Mouse (Mus musculus) MEL (cell line): Measurements from ENCODE around the gene Srgap1. TPM values are rescaled to one million over a fixed set of nuclear protein-coding genes. Genes with fewer than 3 reads are reported as not detected.

Source experiments
- DNase-seq: peaks from one replicate; pipeline ENCODE4 v3.0.0; 2011; ENCODE audit warnings: low read depth, low spot score
- H3K27ac ChIP-seq: 2 replicates; pipeline ENCODE4 v1.5.1; 2012; ENCODE audit warnings: low read depth, mild to moderate bottlenecking, control low read depth, low read length, moderate library complexity; ENCODE audit not compliant: control insufficient read depth
- H3K27me3 ChIP-seq, 2 experiments: fragments of 150-350 bp in 1 of 2; sonication (generic) in 1 of 2; 2 replicates each; pipeline ENCODE4 v1.6.1; 2012; ENCODE audit warnings: low read length in 2 of 2, mild to moderate bottlenecking in 2 of 2, improper control_type of control experiment in 1 of 2, moderate library complexity in 1 of 2; ENCODE audit not compliant: insufficient read depth in 2 of 2, control insufficient read depth in 1 of 2
- H3K36me3 ChIP-seq, 2 experiments: 2 replicates each; pipeline ENCODE4 v1.6.1; 2012 to 2014; ENCODE audit warnings: low read length in 2 of 2, improper control_type of control experiment in 1 of 2, inconsistent platforms in 1 of 2, mild to moderate bottlenecking in 1 of 2; ENCODE audit not compliant: insufficient read depth in 2 of 2, control insufficient read depth in 1 of 2
- H3K4me1 ChIP-seq, 2 experiments: fragments of 150-350 bp in 1 of 2; sonication (generic) in 1 of 2; 2 replicates each; pipeline ENCODE4 v1.6.1; 2012; ENCODE audit warnings: low read length in 2 of 2, improper control_type of control experiment in 1 of 2, mild to moderate bottlenecking in 1 of 2; ENCODE audit not compliant: insufficient read depth in 2 of 2, control insufficient read depth in 1 of 2
- H3K4me3 ChIP-seq, 2 experiments: fragments of 150-350 bp in 1 of 2; sonication (generic) in 1 of 2; 2 replicates each; pipeline ENCODE4 v1.5.1; 2012; ENCODE audit warnings: low read depth in 2 of 2, low read length in 2 of 2, mild to moderate bottlenecking in 2 of 2, moderate library complexity in 2 of 2, control low read depth in 1 of 2, improper control_type of control experiment in 1 of 2; ENCODE audit not compliant: control insufficient read depth in 1 of 2, insufficient read depth in 1 of 2
- H3K79me2 ChIP-seq: 2 replicates; pipeline ENCODE4 v1.6.1; 2012; ENCODE audit warnings: mild to moderate bottlenecking, low read length, moderate library complexity; ENCODE audit not compliant: control insufficient read depth, poor library complexity, insufficient read depth
- H3K9ac ChIP-seq: 2 replicates; pipeline ENCODE4 v1.6.1; 2012; ENCODE audit warnings: low read depth, mild to moderate bottlenecking, control low read depth, low read length, moderate library complexity; ENCODE audit not compliant: control insufficient read depth, poor library complexity, severe bottlenecking
- H3K9me3 ChIP-seq: fragments of 150-350 bp; sonication (generic); replicated peaks from 2 replicates; pipeline ENCODE4 v1.6.1; 2012; ENCODE audit warnings: mild to moderate bottlenecking, low read length, improper control_type of control experiment, moderate library complexity; ENCODE audit not compliant: insufficient read depth
- BHLHE40 ChIP-seq: IDR thresholded peaks from 2 replicates; pipeline ENCODE4 v1.6.1; 2012; ENCODE audit warnings: low read depth, mild to moderate bottlenecking, inconsistent platforms, low read length, improper control_type of control experiment, borderline replicate concordance
- CHD1 ChIP-seq: IDR thresholded peaks from 2 replicates; pipeline ENCODE4 v1.6.1; 2012; ENCODE audit warnings: low read depth, mild to moderate bottlenecking, inconsistent platforms, low read length, improper control_type of control experiment
- CHD2 ChIP-seq: IDR thresholded peaks from 2 replicates; pipeline ENCODE4 v1.6.1; 2011; ENCODE audit warnings: low read length, improper control_type of control experiment
- CTCF ChIP-seq, 3 experiments: IDR thresholded peaks in 2 of 3; conservative IDR thresholded peaks in 1 of 3; 2 replicates each; pipeline ENCODE4 v1.5.1; 2011 to 2012; ENCODE audit warnings: low read length in 3 of 3, low read depth in 2 of 3, mild to moderate bottlenecking in 2 of 3, improper control_type of control experiment in 1 of 3, inconsistent platforms in 1 of 3, mixed read lengths in 1 of 3, moderate library complexity in 1 of 3; ENCODE audit not compliant: control insufficient read depth in 1 of 3, insufficient read depth in 1 of 3, poor library complexity in 1 of 3, severe bottlenecking in 1 of 3
- ELF1 ChIP-seq: IDR thresholded peaks from 2 replicates; pipeline ENCODE4 v1.6.1; 2014; ENCODE audit warnings: low read depth, mild to moderate bottlenecking, inconsistent platforms, low read length, improper control_type of control experiment, moderate library complexity
- EP300 ChIP-seq, 2 experiments: IDR thresholded peaks; 2 replicates each; pipeline ENCODE4 v1.6.1; 2011; ENCODE audit warnings: improper control_type of control experiment in 2 of 2, low read length in 2 of 2, low read depth in 1 of 2, mild to moderate bottlenecking in 1 of 2
- ETS1 ChIP-seq: IDR thresholded peaks from 2 replicates; pipeline ENCODE4 v1.6.1; 2012; ENCODE audit warnings: low read depth, mild to moderate bottlenecking, inconsistent platforms, low read length, improper control_type of control experiment, moderate library complexity
- GABPA ChIP-seq: IDR thresholded peaks from 2 replicates; pipeline ENCODE4 v1.6.1; 2012; ENCODE audit warnings: low read depth, mild to moderate bottlenecking, inconsistent platforms, low read length, improper control_type of control experiment, moderate library complexity
- GATA1 ChIP-seq: IDR thresholded peaks from 2 replicates; pipeline ENCODE4 v1.6.1; 2011; ENCODE audit warnings: low read depth, low read length, improper control_type of control experiment
- KAT2A ChIP-seq: conservative IDR thresholded peaks from 2 replicates; pipeline ENCODE4 v1.6.1; 2012; ENCODE audit warnings: low read depth, low read length, improper control_type of control experiment, inconsistent platforms
- MAFK ChIP-seq: IDR thresholded peaks from 2 replicates; pipeline ENCODE4 v1.6.1; 2011; ENCODE audit warnings: low read depth, mild to moderate bottlenecking, low read length, improper control_type of control experiment, borderline replicate concordance
- MAZ ChIP-seq: IDR thresholded peaks from 2 replicates; pipeline ENCODE4 v1.6.1; 2012; ENCODE audit warnings: low read depth, mild to moderate bottlenecking, inconsistent platforms, low read length, improper control_type of control experiment
- MEF2A ChIP-seq: IDR thresholded peaks from 2 replicates; pipeline ENCODE4 v1.6.1; 2014; ENCODE audit warnings: low read depth, mild to moderate bottlenecking, inconsistent platforms, low read length, improper control_type of control experiment; ENCODE audit not compliant: poor library complexity, insufficient replicate concordance, severe bottlenecking; ENCODE audit errors: extremely low read depth
- MXI1 ChIP-seq: IDR thresholded peaks from 2 replicates; pipeline ENCODE4 v1.6.1; 2011; ENCODE audit warnings: mild to moderate bottlenecking, low read depth, low read length, improper control_type of control experiment
- MYC ChIP-seq: IDR thresholded peaks from 2 replicates; pipeline ENCODE4 v1.6.1; 2011; ENCODE audit warnings: low read depth, mild to moderate bottlenecking, low read length, improper control_type of control experiment, moderate library complexity
- NRF1 ChIP-seq: IDR thresholded peaks from 2 replicates; pipeline ENCODE4 v1.6.1; 2014; ENCODE audit warnings: low read depth, mild to moderate bottlenecking, inconsistent platforms, low read length, improper control_type of control experiment, moderate library complexity; ENCODE audit not compliant: poor library complexity, insufficient read depth, severe bottlenecking
- RAD21 ChIP-seq: IDR thresholded peaks from 2 replicates; pipeline ENCODE4 v1.6.1; 2011; ENCODE audit warnings: mild to moderate bottlenecking, low read depth, low read length, improper control_type of control experiment
- SIN3A ChIP-seq: IDR thresholded peaks from 2 replicates; pipeline ENCODE4 v1.6.1; 2012; ENCODE audit warnings: low read length, improper control_type of control experiment, inconsistent platforms
- TAL1 ChIP-seq: IDR thresholded peaks from 2 replicates; pipeline ENCODE4 v1.6.1; 2012; ENCODE audit warnings: mild to moderate bottlenecking, inconsistent platforms, low read length, moderate library complexity, mixed read lengths
- TBP ChIP-seq: IDR thresholded peaks from 2 replicates; pipeline ENCODE4 v1.8.0; 2011; ENCODE audit warnings: low read depth, low read length, improper control_type of control experiment
- TCF12 ChIP-seq: IDR thresholded peaks from 2 replicates; pipeline ENCODE4 v1.6.1; 2014; ENCODE audit warnings: low read depth, mild to moderate bottlenecking, inconsistent platforms, low read length, improper control_type of control experiment, moderate library complexity
- USF2 ChIP-seq, 2 experiments: IDR thresholded peaks; 2 replicates each; pipeline ENCODE4 v1.6.1; 2011 to 2012; ENCODE audit warnings: improper control_type of control experiment in 2 of 2, low read length in 2 of 2, borderline replicate concordance in 1 of 2, inconsistent platforms in 1 of 2, low read depth in 1 of 2, mild to moderate bottlenecking in 1 of 2; ENCODE audit not compliant: insufficient read depth in 1 of 2
- ZKSCAN1 ChIP-seq: IDR thresholded peaks from 2 replicates; pipeline ENCODE4 v1.6.1; 2012; ENCODE audit warnings: low read depth, mild to moderate bottlenecking, inconsistent platforms, low read length, improper control_type of control experiment, moderate library complexity
- ZNF384 ChIP-seq: IDR thresholded peaks from 2 replicates; pipeline ENCODE4 v1.6.1; 2012; ENCODE audit warnings: low read depth, mild to moderate bottlenecking, inconsistent platforms, low read length, improper control_type of control experiment
- polyA plus RNA-seq, 2 experiments: library from polyadenylated mRNA; stranded (reverse) in 1 of 2; unstranded in 1 of 2; fragments of >175 nt in 1 of 2; fragments of >200 nt in 1 of 2; gene quantifications; 2 replicates each; pipeline versions ENCODE4 v1.2.1 to v1.2.4; 2012; ENCODE audit warnings: low replicate concordance in 2 of 2, low read depth in 1 of 2; ENCODE audit not compliant: insufficient read length in 2 of 2, insufficient read depth in 1 of 2, missing spikeins in 1 of 2
- total RNA-seq: library from RNA; depleted of rRNA; stranded (reverse); fragments of 300-350 nt; gene quantifications from 2 replicates; pipeline ENCODE4 v1.2.3, GENCODE M21; 2012

Srgap1 gene
- total and polyA plus RNA-seq, 3 experiments, result not detected

- DNase-seq, result no peak
- H3K27me3 ChIP-seq, result no peaks in the 10 kb centered on the region
- H3K4me3 ChIP-seq, result no peak overlapping the region
- H3K27ac ChIP-seq, result no peak overlapping the region
- no peaks in the 10 kb centered on the region for H3K79me2 ChIP-seq
- no peak overlapping the region for H3K9ac ChIP-seq
- H3K4me1 ChIP-seq, result no peaks in the 10 kb centered on the region
- TF ChIP-seq CHD2 (no peak), NRF1 (no peak), SIN3A (no peak), GABPA (no peak), KAT2A (no peak), TBP (no peak), ETS1 (no peak), ZNF384 (no peak)
- H3K9me3 ChIP-seq, result no peaks in the 10 kb centered on the region
- no peaks in the 10 kb centered on the region for H3K36me3 ChIP-seq
These were observed 41.0 kb downstream of the Srgap1 start for GRCm38 (mm10) chr10:122006151-122006550.

- TF ChIP-seq ETS1 (no peak), ZKSCAN1 (no peak), USF2 (IDR thresholded peaks at IDR 0.05; ENCODE audit: borderline replicate concordance in 1 of 2, insufficient read depth in 1 of 2, low read depth in 1 of 2, low read length in 2 of 2) (no peak), EP300 (IDR thresholded peaks at IDR 0.05; ENCODE audit: low read depth in 1 of 2, low read length in 2 of 2) (no peak)
- TF ChIP-seq, all 39 proteins: peak for 0
- no peaks in the 10 kb centered on the region for H3K9me3 ChIP-seq
- no peaks in the 10 kb centered on the region for H3K79me2 ChIP-seq
- no peaks in the 10 kb centered on the region for H3K4me1 ChIP-seq
- H3K4me3 ChIP-seq, result no peak overlapping the region
- H3K27ac ChIP-seq, result no peak overlapping the region
- no peaks in the 10 kb centered on the region for H3K27me3 ChIP-seq
- H3K36me3 ChIP-seq, result no peaks in the 10 kb centered on the region
- DNase-seq, result no peak
- H3K9ac ChIP-seq, result no peak overlapping the region
These were observed 41.6 kb downstream of the Srgap1 start for GRCm38 (mm10) chr10:122005560-122005959.

GRCm38 (mm10) chr10:122002930-122003329 is 44.2 kb downstream of the Srgap1 start:
- no peaks in the 10 kb centered on the region for H3K4me1 ChIP-seq
- no peak overlapping the region for H3K4me3 ChIP-seq
- no peaks in the 10 kb centered on the region for H3K27me3 ChIP-seq
- H3K36me3 ChIP-seq, result no peaks in the 10 kb centered on the region
- no peaks in the 10 kb centered on the region for H3K9me3 ChIP-seq
- DNase-seq, result no peak
- H3K79me2 ChIP-seq, result no peaks in the 10 kb centered on the region
- no peak overlapping the region for H3K9ac ChIP-seq
- no peak for TF ChIP-seq MYC
- no peak for TF ChIP-seq ETS1
- TF ChIP-seq TCF12, result no peak
- no peak for TF ChIP-seq TAL1
- no peak for TF ChIP-seq CHD2
- no peak for TF ChIP-seq EP300 (IDR thresholded peaks at IDR 0.05; ENCODE audit: low read depth in 1 of 2, low read length in 2 of 2)
- TF ChIP-seq CHD1, result no peak
- TF ChIP-seq CTCF (IDR thresholded peaks at IDR 0.05 in 2 of 3, conservative IDR thresholded peaks at IDR 0.05 in 1 of 3; ENCODE audit: control insufficient read depth in 1 of 3, insufficient read depth in 1 of 3, low read depth in 2 of 3, low read length in 3 of 3, poor library complexity in 1 of 3, severe bottlenecking in 1 of 3), result no peak
- TF ChIP-seq USF2 (IDR thresholded peaks at IDR 0.05; ENCODE audit: borderline replicate concordance in 1 of 2, insufficient read depth in 1 of 2, low read depth in 1 of 2, low read length in 2 of 2), result no peak
- TF ChIP-seq GATA1, result no peak
- no peak for TF ChIP-seq SIN3A
- TF ChIP-seq MEF2A, result no peak
- TF ChIP-seq MXI1, result no peak
- no peak for TF ChIP-seq RAD21
- no peak for TF ChIP-seq MAZ
- TF ChIP-seq ELF1, result no peak
- TF ChIP-seq BHLHE40, result no peak
- no peak for TF ChIP-seq MAFK
- TF ChIP-seq GABPA, result no peak
- H3K27ac ChIP-seq, result no peak overlapping the region
